Mouse (Mus musculus): ENCODE measurements at regions not wholly inside any gene's neighbourhood (a gene's known extent, or its start where the extent isn't known, plus 50 kb on each side); places are given as distances from the start of the nearest gene placed in this dataset.

GRCm38 (mm10) chr8:35237279-35237678 is 528.3 kb upstream of the Gm19410 start:
- TF ChIP-seq POLR2A (IDR thresholded peaks at IDR 0.05; ENCODE audit: borderline replicate concordance, control insufficient read depth, low read depth, low read length): no peak
- no peak for TF ChIP-seq CTCF (IDR thresholded peaks at IDR 0.05; ENCODE audit: control insufficient read depth, insufficient read depth, low read length)

All from bone marrow, adult 2 months (tissue).